Mouse (Mus musculus): Measurements from ENCODE around the gene Gm3336.

Gm3336 gene

GRCm38 (mm10) chr8:70765838-70766570 is 47.7 kb downstream of the Gm3336 start:
- DNase-seq = no peak

DNA sequence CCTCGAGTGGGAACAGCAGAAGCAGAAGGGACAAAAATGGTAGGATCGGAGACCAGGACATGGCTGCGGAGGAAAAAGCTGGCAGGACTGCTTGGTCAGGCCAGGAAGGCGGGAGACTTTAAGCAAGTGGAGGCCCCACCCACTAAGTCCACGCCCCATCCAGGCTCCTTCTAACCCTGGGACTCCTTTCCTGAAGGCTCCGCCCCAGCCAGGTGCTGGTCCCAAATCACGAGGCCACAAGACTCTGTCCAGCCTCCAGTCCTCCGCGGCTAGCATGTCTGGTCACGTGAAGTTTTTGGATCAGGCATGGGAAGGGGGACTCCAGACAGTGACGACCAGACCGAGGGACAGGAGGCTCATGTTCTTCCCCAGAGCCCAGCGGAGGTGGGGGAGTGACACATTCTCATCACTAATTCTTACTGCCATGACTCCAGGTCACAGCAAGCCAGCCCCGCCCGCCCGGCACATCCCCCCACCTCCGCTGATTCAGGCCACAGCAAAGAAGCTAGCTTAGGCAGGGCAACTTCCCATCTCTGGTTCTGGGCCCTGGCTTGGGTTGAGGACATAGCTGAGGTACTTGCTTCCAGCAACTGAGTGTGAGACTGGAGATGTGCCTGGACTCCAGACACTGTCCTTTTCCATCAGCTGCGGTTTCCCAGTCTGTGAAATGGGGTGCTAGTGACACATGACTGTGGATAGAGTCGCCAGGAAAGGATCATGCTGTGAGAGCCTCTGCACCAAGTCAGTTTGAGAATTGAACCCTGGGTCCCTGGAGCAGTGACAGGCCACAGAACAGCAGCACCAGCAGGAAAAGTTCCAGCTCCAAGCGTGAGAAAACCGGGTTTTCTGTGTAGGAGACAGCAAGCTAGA is 48.5 kb downstream of the Gm3336 start:
- no peak for DNase-seq

GRCm38 (mm10) chr8:70767503-70767902 is 49.2 kb downstream of the Gm3336 start:
- DNase-seq = no peak

GRCm38 (mm10) chr8:70768231-70768776 is 50.0 kb downstream of the Gm3336 start:
- no peak for DNase-seq

- no peak for DNase-seq
These were observed 50.6 kb downstream of the Gm3336 start for GRCm38 (mm10) chr8:70768956-70769355.

GRCm38 (mm10) chr8:70769359-70769758 is 51.0 kb downstream of the Gm3336 start:
- peak; percentile 95 for DNase-seq

- no peak for DNase-seq
These were observed 51.5 kb downstream of the Gm3336 start for GRCm38 (mm10) chr8:70769858-70770257.

GRCm38 (mm10) chr8:70770748-70771147 is 52.4 kb downstream of the Gm3336 start:
- no peak for DNase-seq

GRCm38 (mm10) chr8:70771217-70771616 is 52.9 kb downstream of the Gm3336 start:
- no peak for DNase-seq

- DNase-seq = no peak
These were observed 53.7 kb downstream of the Gm3336 start for GRCm38 (mm10) chr8:70772075-70772474.

Data from right cerebral cortex, adult 18-20 months (tissue).